8 mouse cellular contexts compared by ENCODE assay signal in genomic region chr10:75303324-75304048, GRCm38 (mm10). TPM values are rescaled to one million over a fixed set of nuclear protein-coding genes. Genes with fewer than 3 reads are reported as not detected.
DNase-seq lines count a peak whose midpoint lies in the region; ATAC-seq and TF ChIP-seq lines count a peak whose summit lies in the region.

No protein-coding gene starts in this region.

- no peak for TF ChIP-seq POLR2A in brain, embryonic 14.5 days (IDR thresholded peaks at IDR 0.05; ENCODE audit: borderline replicate concordance, extremely low read depth, insufficient read depth, insufficient read length, poor library complexity, severe bottlenecking)

- TF ChIP-seq EP300 in lung, postnatal 0 days (IDR thresholded peaks at IDR 0.05): no peak

- 59% methylated on average over 8 of the region's 8 CpGs for WGBS in kidney, embryonic 16.5 days
- WGBS in lung, postnatal 0 days: 77% methylated on average over 8 of the region's 8 CpGs

- peak overlapping the region; percentile 80 for H3K27ac ChIP-seq in kidney, embryonic 16.5 days (ENCODE audit: low read length)
- no peak overlapping the region for H3K27ac ChIP-seq in lung, postnatal 0 days (ENCODE audit: low read length)

- H3K4me3 ChIP-seq in kidney, embryonic 16.5 days (ENCODE audit: low read length): no peak overlapping the region
- H3K4me3 ChIP-seq in lung, postnatal 0 days (ENCODE audit: low read depth, low read length): no peak overlapping the region

- no peaks in the 10 kb centered on the region for H3K27me3 ChIP-seq in kidney, embryonic 16.5 days (ENCODE audit: insufficient read depth, low read length)
- no peaks in the 10 kb centered on the region for H3K27me3 ChIP-seq in lung, postnatal 0 days (replicated peaks; ENCODE audit: insufficient read depth, low read length)

- intact Hi-C loops in left cerebral cortex, postnatal 25 days (cut with DNase I): no loop called here

- H3K9me3 ChIP-seq in kidney, embryonic 16.5 days (ENCODE audit: low read length): no peaks in the 10 kb centered on the region
- no peaks in the 10 kb centered on the region for H3K9me3 ChIP-seq in lung, postnatal 0 days (ENCODE audit: low read length)

- ATAC-seq in kidney, embryonic 16.5 days (ENCODE audit: low FRiP score, low TSS enrichment): 0 out of 2 replicates have a peak, but pooled peaks have one; percentile 21
- peak; percentile 82 for ATAC-seq in frontal cortex, adult (ENCODE audit: low TSS enrichment)
- ATAC-seq in lung, postnatal 0 days: no peak

- no peak for TF ChIP-seq CTCF in brain, embryonic 14.5 days (IDR thresholded peaks at IDR 0.05; ENCODE audit: borderline replicate concordance, extremely low read depth, insufficient read depth, insufficient read length)
- TF ChIP-seq CTCF in lung, postnatal 0 days (IDR thresholded peaks at IDR 0.05): no peak

- H3K4me1 ChIP-seq in kidney, embryonic 16.5 days (ENCODE audit: insufficient read depth, low read length): peaks cover 29% of the 10 kb centered on the region
- H3K4me1 ChIP-seq in lung, postnatal 0 days (ENCODE audit: insufficient read depth, low read depth, low read length): no peaks in the 10 kb centered on the region

- peaks cover 34% of the 10 kb centered on the region for H3K36me3 ChIP-seq in kidney, embryonic 16.5 days (ENCODE audit: insufficient read depth, low read length)
- H3K36me3 ChIP-seq in lung, postnatal 0 days (ENCODE audit: insufficient read depth, low read length): peaks cover 23% of the 10 kb centered on the region

- DNase-seq in kidney, adult 18-20 months: no peak
- DNase-seq in brain, embryonic 14.5 days (ENCODE audit: low read depth): peak; percentile 82
- peak; percentile 69 to 93 for DNase-seq in left cerebral cortex, postnatal 25 days (ENCODE audit: low spot score in 2 of 2)
- DNase-seq in embryo, embryonic 10 days (ENCODE audit: low spot score): no peak
- no peak for DNase-seq in lung, postnatal 0 days (ENCODE audit: low spot score)
- no peak for DNase-seq in thymus, postnatal 10 days (ENCODE audit: low spot score in 2 of 2)

- H3K4me2 ChIP-seq in kidney, embryonic 16.5 days (replicated peaks; ENCODE audit: low read depth, low read length): no peak overlapping the region
- H3K4me2 ChIP-seq in lung, postnatal 0 days (replicated peaks; ENCODE audit: low read depth, low read length): no peak overlapping the region

- H3K9ac ChIP-seq in kidney, embryonic 16.5 days (replicated peaks; ENCODE audit: low read length): no peak overlapping the region; the same call in 1 of the 2 replicates
- H3K9ac ChIP-seq in lung, postnatal 0 days (replicated peaks; ENCODE audit: low read depth): no peak overlapping the region

RNA-seq across cellular contexts. Expression of gene Adora2a, which starts 13.2 kb away (rescaled TPM):
- polyA plus RNA-seq in kidney, embryonic 16.5 days (2015; fragmentation: Nextera tagmentation; extraction: Ambion mirVana): 6.4 and 6.5 TPM in 2 replicates
- 8.9 and 9.3 TPM in 2 replicates for polyA plus RNA-seq in brain, embryonic 14.5 days (2012; rRNA removed)
- 10 to 100 TPM in 1 of 2 experiments, 1 to 10 TPM in 1; 5.5 to 51.2 TPM for total RNA-seq in left cerebral cortex, postnatal 25 days (2021)
- 4.3 and 5.4 TPM in 2 replicates for polyA plus RNA-seq in lung, postnatal 0 days (2015; fragmentation: Nextera tagmentation; extraction: Ambion mirVana)

Comparison
In these comparisons a context has a peak if more than half of its experiments do, and no peak if none do; other contexts are left out.
1. DNase-seq: peak in brain, embryonic 14.5 days (single experiment) and left cerebral cortex, postnatal 25 days (2 of 2); none in kidney, adult 18-20 months (single experiment), embryo, embryonic 10 days (single experiment), lung, postnatal 0 days (single experiment) and thymus, postnatal 10 days (0 of 2).